Mouse (Mus musculus) embryo, embryonic 10.5 days (tissue): ENCODE results near the gene Mta2.
"Not testable (repeated sequence)": the region's sequence is repeated elsewhere in the genome, so short reads cannot be mapped to it uniquely, and the experiment has no call there.

ENCODE experiments used
- DNase-seq: peaks from one replicate; pipeline ENCODE4 v3.0.0-alpha.2; 2015; ENCODE audit warnings: low spot score

Mta2 gene

GRCm38 (mm10) chr19:8967373-8967743 is 25.7 kb downstream of the Mta2 start:
- DNase-seq: no peak

- DNase-seq: no peak
Observed at GRCm38 (mm10) chr19:8967893-8968292, 26.2 kb downstream of the Mta2 start.

- not testable (repeated sequence) for DNase-seq
Observed at GRCm38 (mm10) chr19:8972491-8972890, 30.8 kb downstream of the Mta2 start.

GRCm38 (mm10) chr19:8974638-8975037 is 33.0 kb downstream of the Mta2 start:
- no peak for DNase-seq

- no peak for DNase-seq
Observed at GRCm38 (mm10) chr19:8975491-8975890, 33.8 kb downstream of the Mta2 start.

DNA sequence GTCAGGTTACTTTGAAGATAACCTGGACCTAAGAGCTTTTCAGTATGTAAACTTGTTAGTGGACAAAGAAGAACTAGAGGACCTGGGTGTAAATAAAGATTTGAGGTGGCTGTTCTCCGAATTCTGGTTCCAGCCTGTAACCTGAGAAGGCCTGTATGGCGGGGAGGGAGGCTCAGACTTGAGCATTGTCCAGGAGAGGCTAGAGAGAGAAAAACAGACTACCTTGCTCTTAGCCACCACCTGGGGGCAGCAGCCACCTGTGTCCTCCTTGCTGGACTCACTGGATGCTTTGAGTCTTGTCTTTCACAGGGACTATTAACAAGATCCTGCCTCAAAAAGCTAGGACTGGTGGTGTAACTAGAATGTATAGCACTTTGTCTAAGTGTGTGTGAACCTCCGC is 34.9 kb downstream of the Mta2 start:
- peak; percentile 75 for DNase-seq

GRCm38 (mm10) chr19:8980771-8981170 is 39.1 kb downstream of the Mta2 start:
- no peak for DNase-seq

- no peak for DNase-seq
Observed at GRCm38 (mm10) chr19:8981450-8982168, 39.9 kb downstream of the Mta2 start.

DNA sequence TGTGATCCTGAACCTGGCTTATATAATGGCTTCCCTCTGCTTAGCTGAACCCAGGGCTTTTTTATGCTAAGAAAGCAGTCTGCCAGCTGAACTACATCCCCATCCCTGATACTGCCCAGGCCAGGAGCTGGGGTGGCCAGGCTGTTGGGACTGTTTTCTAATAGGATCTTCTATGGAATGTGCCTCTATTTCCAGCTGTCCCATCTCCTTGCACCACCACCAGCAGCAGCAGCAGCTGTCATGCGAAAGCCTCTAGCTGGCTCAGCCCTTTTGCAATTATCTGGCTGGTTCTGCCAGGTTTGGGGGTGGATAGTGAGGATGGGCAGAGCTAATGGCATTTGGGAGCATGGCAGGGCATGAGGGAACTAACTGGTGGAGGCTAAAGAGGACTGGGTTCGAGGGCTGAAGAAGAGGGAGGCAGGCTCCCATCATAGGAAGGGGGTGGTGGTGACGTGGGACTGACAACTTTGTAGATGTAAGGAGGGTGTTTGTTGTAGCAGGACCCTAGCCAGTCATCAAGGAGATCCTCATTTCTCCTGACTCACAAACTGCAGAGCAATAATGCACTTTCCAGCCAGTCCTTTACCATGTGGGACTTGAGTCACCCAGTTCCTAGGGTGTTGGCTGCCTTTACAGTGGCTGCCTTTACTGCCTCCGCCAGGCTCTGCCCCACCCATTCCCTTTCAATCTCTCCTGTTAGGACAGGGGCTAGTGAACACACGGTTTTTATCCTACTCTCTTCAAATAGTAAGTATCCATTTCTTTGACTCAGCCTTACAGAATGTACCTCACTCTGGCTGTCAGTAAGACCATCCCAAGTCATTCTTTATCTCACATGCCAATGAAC is 40.9 kb downstream of the Mta2 start:
- no peak for DNase-seq

DNA sequence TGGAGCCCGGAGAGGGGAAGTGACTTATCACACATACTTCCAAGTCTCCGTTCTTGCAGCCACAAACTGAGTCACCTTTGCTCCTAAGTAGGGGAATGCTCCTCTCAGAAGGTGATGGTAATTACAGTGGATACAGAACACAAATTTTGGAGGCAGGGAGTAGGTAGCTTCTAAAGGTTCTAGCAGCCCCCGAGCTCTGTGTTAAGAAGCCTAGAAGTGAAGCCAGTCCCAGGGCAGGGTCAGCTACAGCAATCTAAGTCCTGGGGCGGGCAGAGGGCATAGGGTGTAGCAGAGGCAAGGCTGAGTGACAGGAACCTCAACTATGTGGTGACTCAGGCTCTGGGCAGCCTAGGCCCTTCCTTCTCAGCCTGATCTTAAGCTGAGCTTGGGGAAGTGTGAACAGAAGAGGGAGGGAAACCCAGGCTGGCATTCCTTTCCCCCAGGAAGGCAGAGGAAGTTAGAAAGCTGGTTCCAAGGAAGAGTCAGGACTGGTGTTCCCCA is 41.5 kb downstream of the Mta2 start:
- DNase-seq: no peak

GRCm38 (mm10) chr19:8984255-8984868 is 42.7 kb downstream of the Mta2 start:
- DNase-seq: peak; percentile 92

- no peak for DNase-seq
Observed at GRCm38 (mm10) chr19:8985891-8986290, 44.2 kb downstream of the Mta2 start.

- no peak for DNase-seq
Observed at GRCm38 (mm10) chr19:8987816-8988215, 46.1 kb downstream of the Mta2 start.

GRCm38 (mm10) chr19:8988346-8989065 is 46.8 kb downstream of the Mta2 start:
- no peak for DNase-seq

GRCm38 (mm10) chr19:8989066-8989566 is 47.4 kb downstream of the Mta2 start, which contains the start of gene Ahnak:
Gene Ahnak, plus strand, starts transcription at chr19:8989284.
- DNase-seq: peak; percentile 62

- peak; percentile 78 for DNase-seq
Observed at GRCm38 (mm10) chr19:8989567-8990431, 48.1 kb downstream of the Mta2 start.

DNA sequence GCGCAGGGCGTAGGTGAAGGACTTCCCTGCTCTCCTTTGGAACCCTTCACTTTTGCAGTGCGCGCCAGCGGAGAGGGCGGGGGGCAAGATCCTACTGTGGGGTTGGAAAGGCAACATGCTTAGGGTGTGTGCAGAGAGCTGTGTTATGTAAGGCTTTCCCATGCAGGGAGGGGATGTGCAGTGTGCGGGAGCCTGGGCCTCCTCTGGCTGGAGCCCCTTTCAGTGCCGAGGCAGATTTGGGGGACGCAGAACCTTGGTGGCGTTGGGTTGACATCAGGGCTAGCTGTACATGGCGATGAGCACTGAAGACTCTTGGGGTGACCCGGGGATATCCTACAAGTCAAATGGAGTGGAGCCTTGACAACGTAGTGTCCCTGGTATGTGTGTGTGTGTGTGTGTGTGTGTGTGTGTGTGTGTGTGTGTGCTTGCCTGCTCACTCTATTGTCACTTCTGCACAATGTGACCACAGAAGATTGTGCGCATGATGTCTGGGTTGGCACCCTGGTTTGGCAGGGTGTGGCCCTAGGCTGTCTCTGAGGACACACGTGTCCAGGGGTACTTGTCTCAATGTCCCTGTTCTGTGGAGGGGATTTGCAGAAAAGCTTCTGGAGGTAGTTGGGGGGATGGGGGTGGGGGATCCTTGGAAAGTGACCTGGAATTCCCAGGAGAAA is 48.9 kb downstream of the Mta2 start:
- no peak for DNase-seq

GRCm38 (mm10) chr19:8991245-8991870 is 49.7 kb downstream of the Mta2 start:
- no peak for DNase-seq

GRCm38 (mm10) chr19:8991871-8992735 is 50.4 kb downstream of the Mta2 start:
- DNase-seq: no peak
